Comparison of ENCODE assay signal across 11 mouse cellular contexts in the genomic region with DNA sequence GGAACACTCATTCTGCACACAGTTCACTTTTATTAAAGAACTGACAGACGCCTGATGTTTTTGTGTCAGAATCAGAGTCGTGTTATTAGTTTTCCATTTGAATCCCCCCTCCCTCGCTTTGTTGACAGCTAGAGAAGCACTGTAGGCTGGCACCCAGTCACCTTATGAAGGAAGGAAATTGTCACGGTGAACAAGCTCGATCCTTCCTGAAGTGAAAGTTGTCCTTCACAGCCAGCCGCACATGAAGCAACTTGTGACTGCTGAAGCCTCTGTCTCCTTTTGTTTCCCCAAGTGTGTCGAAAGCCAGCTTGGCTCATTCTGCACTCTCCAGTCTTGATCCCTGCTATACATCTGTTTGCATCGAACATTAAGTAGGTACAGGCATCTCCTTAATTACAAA.
DNase-seq lines count a peak whose midpoint lies in the region; ATAC-seq and TF ChIP-seq lines count a peak whose summit lies in the region.
"Had no signal": no experiment of that assay in that cellular context is flagged by ENCODE, and none has a peak within 500 bp of the region (broad histone marks: within the 10 kb centered on the region; RNA-seq: fewer than 3 reads in every experiment).

No protein-coding gene starts in this region.

- TF ChIP-seq CTCF in gastrocnemius, adult 2 months (IDR thresholded peaks at IDR 0.05), result no peak
- no peak for TF ChIP-seq CTCF in stomach, postnatal 0 days (IDR thresholded peaks at IDR 0.05; ENCODE audit: low read depth)

- no peak for TF ChIP-seq EP300 in stomach, postnatal 0 days (optimal IDR thresholded peaks at IDR 0.05)

- no peak for ATAC-seq in neural tube, embryonic 13.5 days (ENCODE audit: low read depth)
- 0 out of 2 replicates have a peak, but pooled peaks have one; percentile 42 for ATAC-seq in hindbrain, embryonic 15.5 days (ENCODE audit: low FRiP score, low read depth)
- ATAC-seq in stomach, postnatal 0 days (ENCODE audit: low FRiP score, low TSS enrichment), result no peak

- peak overlapping the region; percentile 61 for H3K27ac ChIP-seq in gastrocnemius, adult 2 months
- peak overlapping the region; percentile 82 for H3K27ac ChIP-seq in neural tube, embryonic 13.5 days (replicated peaks)
- peak overlapping the region; percentile 83 for H3K27ac ChIP-seq in hindbrain, embryonic 15.5 days (replicated peaks)
- H3K27ac ChIP-seq in stomach, postnatal 0 days (replicated peaks), result peak overlapping the region; percentile 35; the same call in 1 of the 2 replicates
- H3K27ac ChIP-seq: neural tube, embryonic 12.5 days had no signal

- no peak overlapping the region for H3K4me2 ChIP-seq in neural tube, embryonic 13.5 days
- H3K4me2 ChIP-seq in hindbrain, embryonic 15.5 days, result peak overlapping the region; percentile 23
- H3K4me2 ChIP-seq in stomach, postnatal 0 days (replicated peaks; ENCODE audit: low read depth), result 0 out of 2 replicates have a peak overlapping the region, but pooled peaks have one; percentile 5
- H3K4me2 ChIP-seq: neural tube, embryonic 12.5 days had no signal

- H3K4me1 ChIP-seq in neural tube, embryonic 13.5 days (replicated peaks), result peaks cover 29% of the 10 kb centered on the region
- peaks cover 33% of the 10 kb centered on the region for H3K4me1 ChIP-seq in hindbrain, embryonic 15.5 days (replicated peaks)
- H3K4me1 ChIP-seq in stomach, postnatal 0 days (replicated peaks; ENCODE audit: control insufficient read depth, insufficient read depth), result peaks cover 3% of the 10 kb centered on the region; the same call in 1 of the 2 replicates

- H3K36me3 ChIP-seq in neural tube, embryonic 13.5 days, result 0 out of 2 replicates have a peak, but pooled peaks cover 4% of the 10 kb centered on the region
- H3K36me3 ChIP-seq in hindbrain, embryonic 15.5 days, result no peaks in the 10 kb centered on the region
- no peaks in the 10 kb centered on the region for H3K36me3 ChIP-seq in stomach, postnatal 0 days (ENCODE audit: control insufficient read depth, insufficient read depth, low read length)

- intact Hi-C loops in gastrocnemius, adult 2 months (cut with DNase I), result no loop called here
- intact Hi-C loops in gastrocnemius, postnatal 36 days (cut with DNase I), result no loop called here

- WGBS in neural tube, embryonic 13.5 days, result 59% methylated on average over 8 of the region's 8 CpGs
- 27% methylated on average over 8 of the region's 8 CpGs for WGBS in hindbrain, embryonic 15.5 days
- WGBS in stomach, postnatal 0 days, result 46% methylated on average over 8 of the region's 8 CpGs

- DNase-seq in gastrocnemius, adult 2 months, result no peak
- DNase-seq in gastrocnemius, postnatal 36 days, result no peak
- no peak for DNase-seq in neural tube, embryonic 10.5 days (ENCODE audit: extremely low spot score, low spot score)
- no peak for DNase-seq in stomach, postnatal 0 days (ENCODE audit: low spot score)
- no peak for DNase-seq in left cerebral cortex, adult 9 months (ENCODE audit: low spot score in 2 of 2)
- DNase-seq in right cerebral cortex, adult 2 months (ENCODE audit: low spot score in 2 of 2), result no peak
- DNase-seq: lung, adult 18-20 months; thymus, postnatal 25 days had no signal

- H3K4me3 ChIP-seq in gastrocnemius, adult 2 months, result no peak overlapping the region; the same call in 1 of the 2 replicates
- H3K4me3 ChIP-seq in neural tube, embryonic 13.5 days, result no peak overlapping the region
- no peak overlapping the region for H3K4me3 ChIP-seq in hindbrain, embryonic 15.5 days
- no peak overlapping the region for H3K4me3 ChIP-seq in stomach, postnatal 0 days (ENCODE audit: low read depth, low read length)
- H3K4me3 ChIP-seq: neural tube, embryonic 12.5 days had no signal

- no peaks in the 10 kb centered on the region for H3K9me3 ChIP-seq in neural tube, embryonic 13.5 days
- H3K9me3 ChIP-seq in hindbrain, embryonic 15.5 days, result no peaks in the 10 kb centered on the region
- H3K9me3 ChIP-seq in stomach, postnatal 0 days (ENCODE audit: control insufficient read depth, low read length), result no peaks in the 10 kb centered on the region
- H3K9me3 ChIP-seq: neural tube, embryonic 12.5 days had no signal

- no peaks in the 10 kb centered on the region for H3K27me3 ChIP-seq in neural tube, embryonic 13.5 days
- no peaks in the 10 kb centered on the region for H3K27me3 ChIP-seq in hindbrain, embryonic 15.5 days
- no peaks in the 10 kb centered on the region for H3K27me3 ChIP-seq in stomach, postnatal 0 days (ENCODE audit: control insufficient read depth, insufficient read depth, low read length)
- H3K27me3 ChIP-seq: neural tube, embryonic 12.5 days had no signal

- H3K9ac ChIP-seq in neural tube, embryonic 13.5 days, result no peak overlapping the region
- 0 out of 2 replicates have a peak overlapping the region, but pooled peaks have one; percentile 13 for H3K9ac ChIP-seq in hindbrain, embryonic 15.5 days
- H3K9ac ChIP-seq in stomach, postnatal 0 days (ENCODE audit: low read length), result no peak overlapping the region
- H3K9ac ChIP-seq: neural tube, embryonic 12.5 days had no signal
